Mouse (Mus musculus) CH12.LX (cell line): ENCODE measurements around the gene Vps18. TPM values are rescaled to one million over a fixed set of nuclear protein-coding genes. Genes with fewer than 3 reads are reported as not detected.

Experiments used
- DNase-seq: peaks from one replicate; pipeline ENCODE4 v3.0.0-alpha.2; 2013; ENCODE audit errors: extremely low read depth
- H3K27ac ChIP-seq: 2 replicates; pipeline ENCODE4 v1.5.1; 2012; ENCODE audit warnings: low read depth, mild to moderate bottlenecking, control low read depth, moderate library complexity; ENCODE audit not compliant: insufficient read depth
- H3K27me3 ChIP-seq: replicated peaks from 2 replicates; pipeline ENCODE3; 2012; ENCODE audit warnings: inconsistent platforms
- H3K36me3 ChIP-seq, 2 experiments: replicated peaks in 1 of 2; 2 replicates each; pipeline versions ENCODE3 to v1.6.1; 2012; ENCODE audit warnings: inconsistent platforms in 1 of 2, low read length in 1 of 2, mild to moderate bottlenecking in 1 of 2, mixed read lengths in 1 of 2, moderate library complexity in 1 of 2; ENCODE audit not compliant: control insufficient read depth in 1 of 2, insufficient read depth in 1 of 2
- H3K4me1 ChIP-seq, 2 experiments: 2 replicates each; pipeline ENCODE4 v1.6.1; 2012; ENCODE audit warnings: inconsistent platforms in 1 of 2, moderate library complexity in 1 of 2; ENCODE audit not compliant: insufficient read depth in 2 of 2, control insufficient read depth in 1 of 2
- H3K4me2 ChIP-seq: 2 replicates; pipeline ENCODE4 v1.6.1; 2012; ENCODE audit warnings: low read depth, mild to moderate bottlenecking, control low read depth; ENCODE audit not compliant: poor library complexity, insufficient read depth, severe bottlenecking
- H3K4me3 ChIP-seq, 3 experiments: fragments of 150-350 bp in 1 of 3; sonication (generic) in 1 of 3; replicated peaks in 1 of 3; 2 replicates each; pipeline versions ENCODE3 to v1.5.1; 2011 to 2012; ENCODE audit warnings: low read depth in 2 of 3, low read length in 2 of 3, mild to moderate bottlenecking in 2 of 3, moderate library complexity in 2 of 3, control low read depth in 1 of 3, improper control_type of control experiment in 1 of 3, inconsistent platforms in 1 of 3, mixed read lengths in 1 of 3; ENCODE audit not compliant: poor library complexity in 1 of 3
- H3K79me2 ChIP-seq: replicated peaks from 2 replicates; pipeline ENCODE4 v1.6.1; 2012; ENCODE audit warnings: mild to moderate bottlenecking, moderate library complexity; ENCODE audit not compliant: control insufficient read depth, poor library complexity, insufficient read depth, severe bottlenecking; ENCODE audit errors: extremely low read depth
- H3K9ac ChIP-seq: 2 replicates; pipeline ENCODE4 v1.6.1; 2012; ENCODE audit warnings: low read depth, mild to moderate bottlenecking, control low read depth, moderate library complexity; ENCODE audit not compliant: insufficient read depth
- H3K9me3 ChIP-seq: replicated peaks from 2 replicates; pipeline ENCODE3; 2012; ENCODE audit warnings: low read length, inconsistent platforms, mixed read lengths
- E2F4 ChIP-seq: IDR thresholded peaks from 2 replicates; pipeline ENCODE4 v1.6.1; 2011; ENCODE audit warnings: low read depth, low read length, improper control_type of control experiment; ENCODE audit not compliant: insufficient replicate concordance
- ELF1 ChIP-seq: IDR thresholded peaks from 2 replicates; pipeline ENCODE4 v1.6.1; 2014; ENCODE audit warnings: low read depth, mild to moderate bottlenecking, inconsistent platforms, low read length, improper control_type of control experiment
- EP300 ChIP-seq: IDR thresholded peaks from 2 replicates; pipeline ENCODE4 v1.6.1; 2011; ENCODE audit warnings: low read length, improper control_type of control experiment
- GABPA ChIP-seq: IDR thresholded peaks from 2 replicates; pipeline ENCODE4 v1.6.1; 2012; ENCODE audit warnings: low read depth, low read length, improper control_type of control experiment, inconsistent platforms; ENCODE audit not compliant: insufficient replicate concordance
- JUN ChIP-seq: IDR thresholded peaks from 2 replicates; pipeline ENCODE4 v1.6.1; 2011; ENCODE audit warnings: low read depth, mild to moderate bottlenecking, low read length, improper control_type of control experiment, moderate library complexity; ENCODE audit not compliant: insufficient read depth
- JUND ChIP-seq: conservative IDR thresholded peaks from 2 replicates; pipeline ENCODE4 v1.6.1; 2011; ENCODE audit warnings: low read depth, low read length, improper control_type of control experiment
- KAT2A ChIP-seq: IDR thresholded peaks from 2 replicates; pipeline ENCODE4 v1.6.1; 2012; ENCODE audit warnings: low read length, improper control_type of control experiment, inconsistent platforms; ENCODE audit not compliant: insufficient replicate concordance
- MAFK ChIP-seq: IDR thresholded peaks from 2 replicates; pipeline ENCODE4 v1.6.1; 2011; ENCODE audit warnings: low read length, improper control_type of control experiment; ENCODE audit not compliant: insufficient replicate concordance
- MAZ ChIP-seq: IDR thresholded peaks from 2 replicates; pipeline ENCODE4 v1.6.1; 2012; ENCODE audit warnings: low read depth, mild to moderate bottlenecking, inconsistent platforms, low read length, improper control_type of control experiment, moderate library complexity
- POLR2A ChIP-seq: IDR thresholded peaks from 2 replicates; pipeline ENCODE4 v1.6.1; 2011; ENCODE audit warnings: low read depth, mild to moderate bottlenecking, improper control_type of control experiment, low read length
- SIN3A ChIP-seq: IDR thresholded peaks from 2 replicates; pipeline ENCODE4 v1.6.1; 2012; ENCODE audit warnings: low read length, improper control_type of control experiment, inconsistent platforms
- SMC3 ChIP-seq: IDR thresholded peaks from 2 replicates; pipeline ENCODE4 v1.6.1; 2011; ENCODE audit warnings: low read depth, low read length, improper control_type of control experiment
- TCF12 ChIP-seq: IDR thresholded peaks from 2 replicates; pipeline ENCODE4 v1.6.1; 2014; ENCODE audit warnings: low read depth, mild to moderate bottlenecking, inconsistent platforms, low read length, improper control_type of control experiment
- UBTF ChIP-seq: IDR thresholded peaks from 2 replicates; pipeline ENCODE4 v1.6.1; 2012; ENCODE audit warnings: low read depth, mild to moderate bottlenecking, inconsistent platforms, low read length, improper control_type of control experiment, moderate library complexity
- USF2 ChIP-seq: conservative IDR thresholded peaks from 2 replicates; pipeline ENCODE4 v1.6.1; 2011; ENCODE audit warnings: low read depth, low read length, improper control_type of control experiment
- ZC3H11A ChIP-seq: IDR thresholded peaks from 2 replicates; pipeline ENCODE4 v1.6.1; 2012; ENCODE audit warnings: low read depth, mild to moderate bottlenecking, inconsistent platforms, low read length, improper control_type of control experiment
- ZMIZ1 ChIP-seq: IDR thresholded peaks from 2 replicates; pipeline ENCODE4 v1.6.1; 2012; ENCODE audit warnings: low read depth, mild to moderate bottlenecking, inconsistent platforms, low read length, improper control_type of control experiment
- dilution Hi-C: fragments of 300-500 bp; cut with MboI; formaldehyde crosslinking; loops from 2 replicates; pipeline ENCODE4 v1.14.3; 2020; ENCODE audit warnings: low sequenced_read_pairs; ENCODE audit not compliant: extremely low pct_unique_long_range_greater_than_20kb, extremely low pct_ligation_motif_present
- in situ Hi-C: fragments of 300-500 bp; cut with MboI; formaldehyde crosslinking; loops from 3 replicates; pipeline ENCODE4 v1.14.3; 2019; ENCODE audit warnings: low sequenced_read_pairs, low pct_ligation_motif_present, low pct_unique_long_range_greater_than_20kb, mixed read lengths
- polyA plus RNA-seq: library from polyadenylated mRNA; unstranded; fragments of >175 nt; gene quantifications from 2 replicates; pipeline ENCODE4 v1.2.1, GENCODE M21; 2012; ENCODE audit warnings: low read depth; ENCODE audit not compliant: insufficient read length
- total RNA-seq, 2 experiments: library from RNA; depleted of rRNA; stranded (reverse); fragments of 300-350 nt in 1 of 2; fragments of >200 nt in 1 of 2; gene quantifications; 2 replicates each; pipeline ENCODE4 v1.2.3; 2012 to 2014

Vps18 gene
- total and polyA plus RNA-seq, 3 experiments = 8.7 to 17.9 (median 15.4) TPM

- peaks cover 8% of the 10 kb centered on the region for H3K27me3 ChIP-seq
- no peaks in the 10 kb centered on the region for H3K9me3 ChIP-seq
- DNase-seq = no peak
- TF ChIP-seq MAZ (no peak), USF2 (no peak), KAT2A (no peak), JUND (no peak), POLR2A (no peak), SIN3A (no peak), UBTF (no peak), SMC3 (no peak), ZC3H11A (no peak), ZMIZ1 (no peak), E2F4 (no peak)
- peaks cover 3 to 9% of the 10 kb centered on the region in 2 experiments; a peak in 3 of 4 replicates for H3K4me1 ChIP-seq
- dilution Hi-C loops (no loop called here), in situ Hi-C loops (no loop called here)
- no peak overlapping the region for H3K4me2 ChIP-seq
- no peak overlapping the region for H3K9ac ChIP-seq
- no peaks in the 10 kb centered on the region for H3K36me3 ChIP-seq
- H3K27ac ChIP-seq = no peak overlapping the region
- H3K4me3 ChIP-seq = no peak overlapping the region
- no peaks in the 10 kb centered on the region for H3K79me2 ChIP-seq
These were observed 43.3 kb upstream of the Vps18 start for GRCm38 (mm10) chr2:119245246-119245645.

DNA sequence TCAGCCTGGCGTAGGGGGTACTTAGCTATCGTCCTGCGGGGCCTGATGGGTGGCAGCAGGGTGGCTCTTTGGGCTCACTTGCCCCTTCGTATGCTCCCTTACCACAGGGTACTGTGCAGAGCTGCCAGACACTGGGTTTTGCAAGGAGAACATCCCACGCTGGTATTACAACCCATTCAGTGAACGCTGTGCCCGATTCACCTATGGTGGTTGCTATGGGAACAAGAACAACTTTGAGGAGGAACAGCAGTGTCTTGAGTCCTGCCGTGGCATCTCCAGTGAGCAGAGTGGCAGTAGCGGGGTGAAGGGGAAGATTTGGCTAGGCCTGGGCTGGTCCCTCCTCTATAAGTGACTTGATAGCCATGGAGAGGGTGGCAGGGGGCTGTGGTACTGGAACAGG lies 40.6 kb upstream of the Vps18 start:
- no peak overlapping the region for H3K9ac ChIP-seq
- dilution Hi-C loops (no loop called here), in situ Hi-C loops (no loop called here)
- H3K4me3 ChIP-seq = no peak overlapping the region
- H3K79me2 ChIP-seq = no peaks in the 10 kb centered on the region
- H3K9me3 ChIP-seq = no peaks in the 10 kb centered on the region
- peaks cover 4 to 19% of the 10 kb centered on the region in 2 experiments; a peak in 3 of 4 replicates for H3K4me1 ChIP-seq
- peaks cover 8% of the 10 kb centered on the region for H3K27me3 ChIP-seq
- no peak overlapping the region for H3K27ac ChIP-seq
- DNase-seq = no peak
- no peaks in the 10 kb centered on the region for H3K36me3 ChIP-seq
- no peak overlapping the region for H3K4me2 ChIP-seq
- no peak for TF ChIP-seq ELF1
- no peak for TF ChIP-seq SIN3A
- no peak for TF ChIP-seq JUN
- no peak for TF ChIP-seq JUND
- no peak for TF ChIP-seq EP300
- no peak for TF ChIP-seq KAT2A
- no peak for TF ChIP-seq USF2
- no peak for TF ChIP-seq MAFK
- no peak for TF ChIP-seq TCF12
- TF ChIP-seq GABPA = no peak
